Mouse (Mus musculus): ENCODE data around the gene Zfp42.
"Not testable (repeated sequence)": the region's sequence is repeated elsewhere in the genome, so short reads cannot be mapped to it uniquely, and the experiment has no call there.

Gene Zfp42

DNA sequence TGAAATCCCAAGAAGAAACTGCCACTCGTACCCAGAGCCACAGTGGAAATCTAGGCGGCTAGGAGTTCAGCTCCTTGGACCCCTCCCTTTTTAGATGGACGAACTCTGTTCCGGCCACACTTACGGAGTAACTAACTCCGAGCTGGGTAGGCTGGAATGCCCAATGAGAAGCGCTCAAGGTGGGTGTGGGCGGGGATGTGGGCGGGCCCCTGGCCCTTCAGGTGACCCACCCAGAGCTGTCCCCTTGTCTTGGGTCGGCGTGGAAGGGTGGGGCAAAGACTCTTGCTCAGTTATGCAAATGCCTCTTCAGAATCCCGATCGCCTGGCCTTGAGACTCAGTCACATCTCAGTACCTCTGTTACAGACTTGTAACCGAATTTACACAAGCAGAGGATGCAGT, at the start of gene Zfp42:
Gene Zfp42, minus strand, starts transcription at position 85 of the 400 bp plus-strand sequence.
- no peak for DNase-seq (ENCODE audit: low spot score in 2 of 2)

DNA sequence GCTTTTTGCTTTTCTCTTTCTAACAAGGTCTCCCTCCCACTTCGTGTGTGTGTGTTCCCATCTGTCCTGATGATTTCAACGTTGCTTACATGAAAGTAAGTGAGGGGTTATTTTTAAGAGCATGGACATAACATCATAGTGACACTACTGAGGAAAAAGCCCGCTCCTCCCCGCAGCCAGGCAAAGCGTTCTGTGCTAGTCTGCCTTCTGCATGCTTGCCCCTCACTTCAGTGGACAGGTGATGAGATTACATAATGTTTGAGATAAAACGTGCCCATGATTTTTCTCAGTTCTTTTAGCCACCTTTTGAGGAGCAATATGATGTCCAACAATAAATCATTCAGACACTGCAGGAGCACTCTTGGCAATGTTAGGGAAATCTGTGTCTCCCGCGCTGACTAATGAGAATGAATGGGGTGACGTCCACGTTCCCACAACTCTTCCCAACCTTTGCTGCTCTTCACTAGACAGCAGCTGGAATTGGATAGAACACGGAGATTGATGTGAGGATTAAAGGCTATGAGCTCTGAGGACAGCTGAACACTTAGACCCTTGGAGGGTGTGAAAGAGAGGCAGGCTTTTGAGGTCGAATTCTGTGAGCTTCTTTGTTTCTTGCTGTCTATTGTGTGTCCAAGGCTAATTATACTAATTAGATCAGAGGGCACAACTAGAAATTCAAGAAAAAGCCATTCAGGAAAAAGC, 49.4 kb upstream of the Zfp42 start:
- DNase-seq (ENCODE audit: low spot score in 2 of 2): no peak

DNA sequence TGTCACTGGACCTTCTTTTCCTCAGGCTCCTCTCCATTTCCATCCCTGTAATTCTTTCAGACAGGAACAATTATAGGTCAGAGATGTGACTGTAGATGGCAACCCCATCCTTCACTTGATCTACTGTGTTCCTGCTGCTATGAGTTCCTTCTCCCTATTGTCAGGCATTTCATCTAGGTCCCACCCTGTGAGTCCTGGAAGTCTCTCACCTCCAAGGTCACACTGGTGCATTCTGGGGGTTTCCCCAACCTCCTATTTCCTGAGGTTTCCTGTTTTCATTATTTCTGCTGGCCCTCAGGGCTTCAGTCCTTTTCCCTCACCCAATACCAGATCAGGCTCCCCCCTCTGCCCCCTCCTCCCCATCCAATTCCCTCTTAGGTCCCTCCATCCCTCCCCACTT, 45.5 kb upstream of the Zfp42 start:
- not testable (repeated sequence) for DNase-seq (ENCODE audit: low spot score in 2 of 2)

DNA sequence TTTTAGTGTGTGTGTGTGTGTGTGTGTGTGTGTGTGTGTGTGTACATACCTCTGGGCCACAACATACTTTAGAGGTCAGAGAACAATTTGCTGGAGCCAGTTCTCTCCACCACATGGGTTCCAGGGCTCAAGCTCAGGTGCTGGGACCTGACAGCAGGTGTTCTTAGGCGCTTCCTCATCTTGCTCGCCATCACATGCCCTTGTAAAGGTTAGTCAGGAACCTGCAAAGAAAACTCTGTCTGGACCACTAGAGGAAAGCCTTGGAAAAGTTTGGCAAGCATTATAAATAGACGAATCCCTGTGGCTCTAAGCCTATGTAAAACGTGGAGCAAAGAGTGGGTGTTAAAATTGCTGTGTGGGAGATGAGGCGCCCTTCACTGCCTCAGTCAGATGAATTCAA, 31.8 kb upstream of the Zfp42 start:
- DNase-seq (ENCODE audit: low spot score in 2 of 2): no peak

DNA sequence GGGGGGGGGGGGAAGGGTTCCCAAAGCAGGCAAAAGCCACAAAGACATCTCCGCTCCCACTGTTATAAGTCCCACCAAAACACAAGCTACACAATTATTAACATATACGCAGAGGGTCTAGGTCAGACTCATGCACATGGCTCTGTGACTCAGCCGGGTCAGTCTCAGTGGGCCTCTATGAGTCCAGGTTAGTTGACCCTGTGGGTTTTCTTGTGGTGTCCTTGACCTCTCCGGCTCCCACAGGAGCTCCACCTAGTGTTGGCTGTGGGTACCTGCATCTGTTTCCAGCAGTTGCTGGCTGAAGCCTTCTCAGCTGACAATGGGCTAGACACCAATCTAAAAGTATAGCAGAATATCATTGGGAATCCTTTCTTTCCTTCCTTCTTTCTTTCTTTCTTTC, 26.7 kb upstream of the Zfp42 start:
- no peak for DNase-seq (ENCODE audit: low spot score in 2 of 2)

DNA sequence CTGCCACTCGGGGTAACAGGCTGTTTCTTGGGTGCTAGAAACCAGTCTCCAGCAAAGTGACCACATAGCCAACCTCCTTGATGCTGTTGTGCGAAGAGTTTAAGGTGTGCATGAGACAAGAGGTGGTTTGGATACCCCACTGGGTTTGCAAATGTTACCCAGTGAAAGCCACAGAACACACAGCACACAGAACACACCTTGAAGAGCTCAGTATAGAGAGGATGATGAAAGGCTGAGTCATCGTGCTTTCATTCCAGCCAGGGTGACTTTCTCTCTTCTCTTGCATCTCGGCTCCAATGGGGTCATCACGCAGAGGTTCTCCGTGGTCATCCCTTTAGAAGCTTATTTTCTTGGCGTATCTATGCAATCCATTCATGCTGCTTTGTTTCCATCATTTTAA, 24.9 kb upstream of the Zfp42 start:
- DNase-seq (ENCODE audit: low spot score in 2 of 2): no peak

DNA sequence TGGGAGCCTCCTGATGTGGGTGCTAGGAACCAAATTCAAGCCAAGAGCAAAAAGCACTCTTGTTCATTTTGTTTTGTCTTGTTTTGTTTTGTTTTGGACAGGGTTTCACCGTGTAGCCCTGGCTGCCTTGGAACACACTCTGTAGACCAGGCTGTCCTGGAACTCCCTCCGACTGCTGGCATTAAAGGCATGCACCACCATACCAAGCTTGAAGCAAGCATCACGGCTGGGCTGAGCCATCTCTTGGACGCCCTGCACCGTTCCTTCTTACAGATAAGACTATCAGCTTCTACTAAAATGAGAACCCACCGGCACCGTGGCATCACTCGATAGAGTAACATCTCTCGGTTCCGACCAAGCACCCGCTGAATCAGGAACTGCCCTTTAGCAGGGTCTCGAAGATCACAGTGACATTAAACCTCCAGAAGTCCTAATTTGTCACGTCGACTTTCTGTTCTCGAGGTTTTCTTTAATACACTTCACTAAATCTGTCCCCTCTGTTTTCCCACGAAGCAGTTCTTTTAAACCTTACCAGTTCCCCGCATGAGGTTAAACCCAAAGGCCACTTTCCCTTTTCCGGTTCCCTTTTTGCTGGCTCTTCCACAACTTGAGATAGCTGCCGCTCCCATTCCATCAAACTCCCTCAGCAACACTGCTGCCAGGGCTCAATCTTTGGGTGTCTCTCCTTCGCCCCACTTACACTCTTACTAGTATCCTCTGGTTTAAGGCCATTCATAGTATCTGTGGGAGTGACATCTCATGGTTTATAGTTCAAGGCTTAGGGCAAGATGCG, 23.3 kb upstream of the Zfp42 start:
- DNase-seq (ENCODE audit: low spot score in 2 of 2): no peak

DNA sequence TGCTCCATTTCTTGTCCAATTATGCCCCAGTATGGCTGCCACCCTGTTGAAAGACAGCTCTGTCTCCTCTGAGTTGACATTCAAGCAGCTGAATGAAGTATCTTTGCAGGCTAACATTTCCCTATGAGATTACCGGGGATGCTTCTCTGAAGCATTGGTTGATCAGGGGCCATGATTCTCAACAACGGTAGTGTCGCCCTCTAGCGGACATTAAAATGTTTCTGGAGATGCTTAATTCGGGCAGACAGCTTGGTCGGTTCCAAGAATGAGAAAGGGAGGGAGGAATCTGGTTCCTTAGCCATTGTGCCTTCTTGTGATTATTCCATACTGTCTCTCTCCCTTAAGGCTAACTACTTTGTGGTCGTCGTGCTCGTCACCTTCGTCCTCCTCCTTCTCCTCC, 21.9 kb upstream of the Zfp42 start:
- DNase-seq (ENCODE audit: low spot score in 2 of 2): no peak

DNA sequence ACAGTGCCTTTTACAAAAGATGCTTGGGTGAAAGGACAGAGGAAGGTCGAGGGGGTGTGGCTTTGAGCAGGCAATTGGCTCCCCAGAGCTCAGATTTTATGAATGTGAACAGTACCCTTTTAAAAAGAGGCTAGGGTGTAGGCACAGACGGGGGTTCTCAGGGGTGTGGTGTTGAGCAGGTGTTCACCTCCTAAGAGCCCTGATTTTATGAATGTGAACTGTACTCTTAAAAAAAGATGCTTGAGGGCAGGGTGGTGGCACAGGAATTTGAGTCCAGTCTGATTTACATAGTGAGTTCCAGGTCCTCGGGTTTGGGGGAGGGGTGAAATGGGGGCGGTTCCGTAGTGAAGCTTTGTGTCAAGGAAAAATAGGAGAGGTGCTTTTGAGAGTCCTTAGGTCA, 14.0 kb upstream of the Zfp42 start:
- DNase-seq (ENCODE audit: low spot score in 2 of 2): no peak

DNA sequence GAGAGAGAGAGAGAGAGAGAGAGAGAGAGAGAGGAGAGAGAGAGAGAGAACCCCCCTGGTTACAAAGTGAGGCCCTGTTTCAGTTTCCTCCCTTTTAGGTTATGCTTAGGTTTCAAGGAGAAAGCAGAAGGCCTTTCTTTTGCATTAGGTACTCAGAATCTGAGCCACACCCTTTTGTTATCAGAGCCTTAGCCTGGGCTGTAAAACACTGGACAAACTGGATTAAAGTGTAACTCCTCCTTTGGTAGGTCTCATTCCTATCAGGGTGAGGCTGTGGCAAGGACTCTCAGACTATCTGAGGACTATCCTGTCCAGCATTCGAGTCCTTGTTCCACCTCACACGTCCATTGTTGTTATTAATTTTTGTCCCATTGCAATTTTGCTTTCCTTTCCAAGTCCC, 1.4 kb upstream of the Zfp42 start:
- DNase-seq (ENCODE audit: low spot score in 2 of 2): no peak

DNA sequence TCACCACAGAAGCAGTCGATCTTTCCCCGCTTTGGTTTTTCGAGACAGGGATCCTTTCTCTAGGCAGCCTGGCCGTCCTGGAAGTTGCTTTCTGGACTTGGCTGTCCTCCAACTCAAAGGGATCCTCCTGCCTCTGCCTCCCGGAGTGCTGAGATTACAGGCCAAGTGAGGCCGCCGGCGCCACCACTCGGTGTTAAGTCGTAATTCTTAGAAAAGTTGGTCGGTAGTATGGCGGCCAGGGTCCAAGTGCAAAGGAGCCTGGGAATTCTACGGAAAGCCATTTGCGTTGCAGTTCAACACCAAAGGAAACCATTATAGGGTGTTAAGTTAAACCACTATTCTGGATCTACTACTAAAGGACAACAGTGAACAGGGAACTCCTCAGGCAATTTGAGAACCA, 1.1 kb downstream of the Zfp42 start:
- DNase-seq (ENCODE audit: low spot score in 2 of 2): no peak

DNA sequence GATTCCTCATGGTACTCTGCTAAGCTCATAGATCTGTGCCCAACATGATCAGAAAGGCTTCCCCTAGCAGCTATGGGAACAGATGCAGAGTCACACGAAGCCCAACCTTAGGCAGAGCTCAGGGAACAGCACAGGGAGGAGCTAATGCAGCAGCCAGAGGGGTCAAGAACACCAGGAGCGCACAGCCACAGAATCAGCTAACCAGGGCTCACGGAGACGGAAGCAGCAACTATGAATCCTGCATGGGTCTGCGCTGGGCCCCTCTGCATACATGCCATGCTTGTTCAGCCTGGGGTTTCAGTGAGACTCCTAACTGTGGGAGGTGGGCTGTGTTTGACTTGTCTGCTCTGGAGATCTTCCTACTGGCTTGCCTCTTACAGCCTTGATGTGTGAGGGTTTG, 7.0 kb downstream of the Zfp42 start:
- DNase-seq (ENCODE audit: low spot score in 2 of 2): no peak

DNA sequence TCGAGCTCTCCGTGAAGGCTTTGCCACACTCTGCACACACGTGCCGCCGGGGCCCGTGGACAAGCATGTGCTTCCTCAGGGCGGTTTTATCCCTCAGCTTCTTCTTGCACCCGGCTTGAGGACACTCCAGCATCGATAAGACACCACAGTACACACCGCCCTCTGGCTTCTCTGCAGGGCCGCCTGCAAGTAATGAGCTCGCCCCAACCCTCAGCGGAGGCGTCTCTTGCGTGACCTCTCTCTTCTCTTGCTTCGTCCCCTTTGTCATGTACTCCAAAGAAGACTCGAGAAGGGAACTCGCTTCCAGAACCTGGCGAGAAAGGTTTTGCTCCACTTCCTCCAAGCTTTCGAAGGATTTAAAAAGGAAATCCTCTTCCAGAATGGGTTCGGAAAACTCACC, 11.0 kb downstream of the Zfp42 start:
- no peak for DNase-seq (ENCODE audit: low spot score in 2 of 2)

DNA sequence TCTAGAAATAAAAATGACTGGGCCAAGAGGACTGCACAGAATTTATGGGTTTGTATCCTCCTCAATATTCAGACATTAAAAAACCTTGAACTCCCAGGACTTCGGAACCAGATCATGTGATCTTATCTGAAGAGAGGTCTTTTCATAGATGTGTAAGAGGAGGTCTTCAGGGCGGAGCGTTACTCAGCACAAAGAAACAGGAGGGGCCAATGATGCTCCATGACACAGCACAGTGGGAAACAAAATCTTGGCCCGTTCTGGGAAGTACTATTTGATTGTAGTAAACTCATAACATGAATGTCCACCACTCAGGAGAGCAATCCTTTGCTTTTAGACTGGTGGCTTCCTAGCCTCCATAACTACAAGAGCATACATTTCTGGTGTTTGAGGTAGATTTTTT, 12.6 kb downstream of the Zfp42 start:
- DNase-seq (ENCODE audit: low spot score in 2 of 2): no peak

DNA sequence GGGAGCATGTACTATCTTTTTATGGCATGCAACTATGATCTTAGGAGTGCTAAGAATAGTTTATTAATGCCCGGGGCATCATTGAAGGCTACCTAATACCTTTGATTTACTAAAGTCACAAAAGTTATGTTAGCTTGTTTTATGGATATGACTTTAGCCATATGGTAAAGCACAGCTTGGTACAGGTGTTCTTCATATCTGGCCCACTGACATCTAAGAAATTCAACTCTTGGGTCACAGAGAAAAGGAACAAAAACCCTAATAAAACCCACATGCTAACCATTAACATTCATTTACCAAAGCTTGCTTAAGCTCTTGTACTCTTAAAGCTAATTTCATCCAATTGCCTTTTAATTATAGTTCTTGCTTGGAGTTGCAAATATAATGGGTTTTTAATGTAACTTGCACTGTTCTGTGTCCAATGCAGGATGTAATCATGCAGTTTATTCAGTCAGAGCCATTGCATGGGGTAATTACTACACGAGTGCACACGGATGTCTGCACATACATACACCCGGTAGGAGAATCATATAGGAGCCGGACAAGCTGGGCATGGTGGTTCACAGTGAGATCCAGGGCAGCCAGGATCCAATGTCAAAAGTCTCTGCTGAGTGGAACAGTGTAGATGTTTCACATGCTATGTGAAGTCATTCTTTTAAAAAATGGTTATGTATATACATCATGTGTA, 16.2 kb downstream of the Zfp42 start:
- DNase-seq (ENCODE audit: low spot score in 2 of 2): no peak

DNA sequence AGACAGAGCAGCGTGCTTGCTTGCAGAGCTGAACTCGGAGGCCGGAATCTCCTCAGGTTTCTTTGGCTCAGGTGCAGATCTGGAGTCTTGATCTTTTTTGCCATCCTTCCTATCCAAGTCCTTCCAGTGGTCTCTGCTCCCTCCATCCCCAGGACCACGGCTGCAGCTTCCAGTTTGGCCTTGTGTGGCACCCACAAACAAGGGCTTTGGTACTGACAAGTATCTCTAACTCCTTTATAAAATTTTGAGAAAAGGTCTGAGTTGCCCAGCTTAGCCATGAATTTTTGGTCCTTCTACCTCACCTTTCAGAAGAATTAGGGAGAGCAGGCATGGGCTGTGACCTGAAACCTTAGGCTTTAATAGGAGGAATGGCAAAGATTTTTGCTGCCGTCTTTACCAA, 17.0 kb downstream of the Zfp42 start:
- no peak for DNase-seq (ENCODE audit: low spot score in 2 of 2)

DNA sequence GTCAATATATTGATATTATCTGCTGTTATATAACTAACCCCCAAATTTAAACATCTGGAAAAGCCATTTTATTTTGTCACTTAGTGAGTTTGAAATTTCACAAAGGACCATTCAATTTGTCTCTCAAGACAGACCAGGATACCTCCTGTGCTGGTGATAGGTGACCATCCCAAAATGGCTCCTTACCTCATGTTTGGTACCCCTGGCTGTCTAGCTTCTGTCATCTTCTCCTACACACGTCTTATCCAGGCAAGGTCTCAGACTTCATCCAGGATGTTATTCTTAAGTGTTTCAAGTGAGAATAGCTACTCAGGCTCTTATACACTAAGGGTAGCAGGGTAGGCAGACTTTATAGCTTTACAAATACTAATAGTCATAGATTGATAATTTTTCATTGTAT, 17.9 kb downstream of the Zfp42 start:
- no peak for DNase-seq (ENCODE audit: low spot score in 2 of 2)

DNA sequence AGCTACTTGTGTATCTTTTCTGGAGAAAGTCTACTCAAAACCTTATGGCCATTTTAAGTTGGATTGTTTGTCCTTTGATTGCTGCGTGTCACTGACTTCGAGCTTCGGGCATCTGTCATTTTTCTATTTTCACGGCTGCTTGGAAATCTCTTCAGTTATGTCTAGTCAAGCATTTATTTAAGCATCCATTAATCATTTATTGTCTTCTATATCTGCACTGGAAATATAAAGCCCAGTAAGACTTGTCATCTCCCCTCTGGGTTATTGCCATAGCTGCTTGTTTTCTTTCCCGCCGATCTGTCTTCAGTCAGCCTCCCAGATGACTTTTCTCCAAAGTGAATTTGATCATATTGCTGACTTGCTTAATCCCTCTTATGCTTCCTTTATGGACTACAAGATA, 19.3 kb downstream of the Zfp42 start:
- no peak for DNase-seq (ENCODE audit: low spot score in 2 of 2)

DNA sequence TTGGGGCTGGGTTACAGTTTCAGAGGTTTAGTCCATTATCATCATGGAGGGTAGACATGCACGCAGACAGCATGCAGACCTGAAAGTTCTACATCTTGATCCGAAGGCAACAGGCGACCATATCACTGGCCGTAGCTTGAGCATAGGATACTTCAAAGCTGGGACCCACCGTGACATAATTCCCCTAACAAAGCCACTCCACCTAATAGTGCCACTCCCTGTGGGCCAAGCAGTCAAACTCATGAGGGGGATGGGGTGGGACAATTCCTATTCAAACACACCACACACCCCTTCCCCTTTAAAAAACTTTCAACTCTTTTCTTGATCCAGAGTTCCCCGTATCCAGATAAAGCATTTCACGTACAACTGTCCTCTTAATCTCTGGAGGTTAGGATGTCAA, 23.5 kb downstream of the Zfp42 start:
- no peak for DNase-seq (ENCODE audit: low spot score in 2 of 2)

DNA sequence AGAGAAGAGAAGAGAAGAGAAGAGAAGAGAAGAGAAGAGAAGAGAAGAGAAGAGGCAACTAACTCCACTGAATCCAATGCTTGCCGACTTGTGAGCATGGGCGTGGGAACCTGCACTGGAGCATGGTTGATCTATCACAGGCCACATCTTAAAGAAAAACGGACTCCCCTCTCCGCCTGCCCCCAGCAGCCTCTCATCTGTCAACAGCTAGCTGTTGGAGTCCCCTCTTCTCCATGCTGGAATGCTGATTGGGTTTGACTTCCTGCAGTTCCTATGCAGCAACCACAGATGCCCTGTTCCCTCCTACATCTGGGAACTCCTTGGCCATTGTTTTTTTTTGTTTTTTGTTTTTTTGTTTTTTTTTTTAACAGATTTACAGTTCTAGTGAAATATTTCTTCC, 28.4 kb downstream of the Zfp42 start:
- no peak for DNase-seq (ENCODE audit: low spot score in 2 of 2)

DNA sequence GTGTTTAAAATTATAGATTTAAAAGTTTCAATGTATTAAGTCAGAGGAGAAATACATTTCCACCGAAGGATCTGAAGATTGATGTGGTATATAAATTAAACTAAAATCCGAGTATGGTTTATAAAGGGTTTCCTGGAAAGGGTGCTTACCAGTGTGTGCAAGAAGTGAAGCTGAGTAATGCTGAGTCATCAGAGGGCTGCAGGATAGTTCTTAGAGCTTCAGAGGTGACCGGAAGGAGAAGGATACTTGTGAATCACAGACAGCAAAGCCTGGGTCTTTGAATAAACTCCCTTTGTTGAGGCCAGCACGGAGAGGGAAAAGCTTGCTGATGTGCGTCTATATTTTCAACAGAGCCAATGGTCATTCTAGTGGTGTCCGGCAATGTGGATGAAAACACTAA, 45.8 kb downstream of the Zfp42 start:
- no peak for DNase-seq (ENCODE audit: low spot score in 2 of 2)

DNA sequence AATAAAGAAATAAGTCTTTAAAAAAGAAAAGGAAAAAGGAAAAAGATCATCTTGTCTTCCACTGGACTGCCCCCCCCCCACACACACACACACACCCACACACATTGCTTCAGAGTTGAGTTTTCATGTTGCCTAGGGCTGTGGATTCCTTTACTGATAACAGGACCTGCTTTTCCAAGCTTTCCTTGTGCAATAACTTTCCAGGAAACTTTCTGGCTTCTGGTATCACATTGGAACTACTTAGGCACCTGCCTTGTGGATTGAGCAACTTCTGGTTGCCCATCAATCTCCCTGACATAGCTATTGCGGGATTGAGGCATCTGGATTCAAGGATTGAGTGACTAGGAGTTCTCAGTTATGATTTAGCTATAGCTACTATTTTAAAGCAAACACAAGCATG, 48.9 kb downstream of the Zfp42 start:
- no peak for DNase-seq (ENCODE audit: low spot score in 2 of 2)

DNA sequence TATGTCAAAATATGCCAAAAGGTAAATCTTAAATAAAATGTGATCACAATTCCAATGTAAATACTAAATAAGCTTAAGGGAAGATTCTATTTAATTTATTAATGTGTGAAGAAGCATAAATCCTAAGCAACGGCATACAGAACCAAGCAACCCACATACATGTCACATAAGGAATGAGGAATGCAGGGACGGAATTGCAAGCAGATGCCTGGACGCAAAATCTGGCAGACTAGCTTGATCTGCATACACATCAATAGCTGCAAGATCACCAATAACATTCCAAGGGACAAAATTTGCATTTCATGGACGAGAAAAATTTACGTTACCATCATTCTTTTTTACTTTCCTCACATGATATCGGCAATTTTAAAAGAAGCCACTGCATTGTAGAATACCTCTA, 51.1 kb downstream of the Zfp42 start:
- DNase-seq (ENCODE audit: low spot score in 2 of 2): no peak

Data from spleen, postnatal 4 days (tissue).